Mouse (Mus musculus): Measurements from ENCODE around the gene Dapk3. TPM values are rescaled to one million over a fixed set of nuclear protein-coding genes. Genes with fewer than 3 reads are reported as not detected.
"Not testable (repeated sequence)": the region's sequence is repeated elsewhere in the genome, so short reads cannot be mapped to it uniquely, and the experiment has no call there.

Gene Dapk3
- polyA plus RNA-seq, 1 experiment from 2014 or later, result 43.3 TPM

GRCm38 (mm10) chr10:81177958-81178712 is 4.7 kb upstream of the Dapk3 start:
- H3K4me3 ChIP-seq (replicated peaks; ENCODE audit: low read depth, low read length), result peak overlapping the region; percentile 92
- peaks cover 46% of the 10 kb centered on the region for H3K36me3 ChIP-seq (ENCODE audit: insufficient read depth, low read length)
- H3K4me1 ChIP-seq (replicated peaks; ENCODE audit: insufficient read depth, low read length), result peaks cover 8% of the 10 kb centered on the region; the same call in 1 of the 2 replicates
- TF ChIP-seq CTCF (IDR thresholded peaks at IDR 0.05; ENCODE audit: low read depth), result no peak
- no peak overlapping the region for H3K27ac ChIP-seq
- H3K9ac ChIP-seq (ENCODE audit: low read depth, low read length), result peak overlapping the region; percentile 98
- H3K4me2 ChIP-seq (ENCODE audit: low read length), result peak overlapping the region; percentile 86
- no peaks in the 10 kb centered on the region for H3K9me3 ChIP-seq (replicated peaks; ENCODE audit: low read length)
- no peaks in the 10 kb centered on the region for H3K27me3 ChIP-seq (ENCODE audit: insufficient read depth, low read length)
- DNase-seq (ENCODE audit: low spot score) (no peak), ATAC-seq (replicated peaks; ENCODE audit: low FRiP score, low read depth) (no peak)
- WGBS, result 51% methylated on average over 14 of the region's 14 CpGs

GRCm38 (mm10) chr10:81178927-81179326 is 3.9 kb upstream of the Dapk3 start:
- H3K9ac ChIP-seq (ENCODE audit: low read depth, low read length), result no peak overlapping the region
- H3K27me3 ChIP-seq (ENCODE audit: insufficient read depth, low read length), result no peaks in the 10 kb centered on the region

GRCm38 (mm10) chr10:81179451-81180342 is 3.1 kb upstream of the Dapk3 start:
- DNase-seq (ENCODE audit: low spot score) (no peak), ATAC-seq (replicated peaks; ENCODE audit: low FRiP score, low read depth) (no peak)
- WGBS, result 90% methylated on average over 32 of the region's 32 CpGs
- Histone ChIP-seq H3K27me3 (ENCODE audit: insufficient read depth, low read length) (no peaks in the 10 kb centered on the region), H3K4me1 (replicated peaks; ENCODE audit: insufficient read depth, low read length) (peaks cover 9% of the 10 kb centered on the region; the same call in 1 of the 2 replicates), H3K9ac (ENCODE audit: low read depth, low read length) (no peak overlapping the region), H3K4me3 (replicated peaks; ENCODE audit: low read depth, low read length) (no peak overlapping the region), H3K9me3 (replicated peaks; ENCODE audit: low read length) (no peaks in the 10 kb centered on the region), H3K36me3 (ENCODE audit: insufficient read depth, low read length) (peaks cover 46% of the 10 kb centered on the region), H3K4me2 (ENCODE audit: low read length) (no peak overlapping the region), H3K27ac (no peak overlapping the region)
- peak; percentile 15; the same call in 1 of the 2 replicates for TF ChIP-seq CTCF (IDR thresholded peaks at IDR 0.05; ENCODE audit: low read depth)

More at GRCm38 (mm10) chr10:81178927-81179326, 3.9 kb upstream of the Dapk3 start:
- Histone ChIP-seq H3K4me3 (replicated peaks; ENCODE audit: low read depth, low read length) (no peak overlapping the region), H3K9me3 (replicated peaks; ENCODE audit: low read length) (no peaks in the 10 kb centered on the region), H3K36me3 (ENCODE audit: insufficient read depth, low read length) (peaks cover 46% of the 10 kb centered on the region), H3K27ac (no peak overlapping the region), H3K4me2 (ENCODE audit: low read length) (no peak overlapping the region), H3K4me1 (replicated peaks; ENCODE audit: insufficient read depth, low read length) (peaks cover 8% of the 10 kb centered on the region; the same call in 1 of the 2 replicates)
- 93% methylated on average over 11 of the region's 11 CpGs for WGBS
- TF ChIP-seq CTCF (IDR thresholded peaks at IDR 0.05; ENCODE audit: low read depth), result no peak
- DNase-seq (ENCODE audit: low spot score) (no peak), ATAC-seq (replicated peaks; ENCODE audit: low FRiP score, low read depth) (no peak)

GRCm38 (mm10) chr10:81180946-81181345 is 1.9 kb upstream of the Dapk3 start:
- Histone ChIP-seq H3K9ac (ENCODE audit: low read depth, low read length) (no peak overlapping the region), H3K4me3 (replicated peaks; ENCODE audit: low read depth, low read length) (no peak overlapping the region), H3K27ac (no peak overlapping the region), H3K27me3 (ENCODE audit: insufficient read depth, low read length) (no peaks in the 10 kb centered on the region), H3K9me3 (replicated peaks; ENCODE audit: low read length) (no peaks in the 10 kb centered on the region), H3K4me1 (replicated peaks; ENCODE audit: insufficient read depth, low read length) (peaks cover 13% of the 10 kb centered on the region; the same call in 1 of the 2 replicates), H3K36me3 (ENCODE audit: insufficient read depth, low read length) (peaks cover 46% of the 10 kb centered on the region), H3K4me2 (ENCODE audit: low read length) (no peak overlapping the region)
- WGBS, result 91% methylated on average over 13 of the region's 13 CpGs
- no peak for ATAC-seq (replicated peaks; ENCODE audit: low FRiP score, low read depth)
- DNase-seq (ENCODE audit: low spot score), result no peak
- no peak for TF ChIP-seq CTCF (IDR thresholded peaks at IDR 0.05; ENCODE audit: low read depth)

GRCm38 (mm10) chr10:81181860-81182259 is 945 bp upstream of the Dapk3 start:
- Histone ChIP-seq H3K27ac (0 out of 2 replicates have a peak overlapping the region, but pooled peaks have one; percentile 26), H3K4me1 (replicated peaks; ENCODE audit: insufficient read depth, low read length) (peaks cover 13% of the 10 kb centered on the region; the same call in 1 of the 2 replicates), H3K36me3 (ENCODE audit: insufficient read depth, low read length) (peaks cover 49% of the 10 kb centered on the region)
- 75% methylated on average over 12 of the region's 12 CpGs for WGBS
- H3K9me3 ChIP-seq (replicated peaks; ENCODE audit: low read length); H3K9ac ChIP-seq (ENCODE audit: low read depth, low read length); H3K27me3 ChIP-seq (ENCODE audit: insufficient read depth, low read length); ATAC-seq (replicated peaks; ENCODE audit: low FRiP score, low read depth); H3K4me3 ChIP-seq (replicated peaks; ENCODE audit: low read depth, low read length); DNase-seq (ENCODE audit: low spot score); H3K4me2 ChIP-seq (ENCODE audit: low read length): not testable (repeated sequence)

GRCm38 (mm10) chr10:81183805-81184204 is 1.0 kb downstream of the Dapk3 start, which contains the start of gene 4930442H23Rik:
TSS of gene 4930442H23Rik (minus strand) at chr10:81183849.
- 77% methylated on average over 5 of the region's 5 CpGs for WGBS
- ATAC-seq (replicated peaks; ENCODE audit: low FRiP score, low read depth) (no peak), DNase-seq (ENCODE audit: low spot score) (no peak)
- TF ChIP-seq CTCF (IDR thresholded peaks at IDR 0.05; ENCODE audit: low read depth), result no peak
- H3K27me3 ChIP-seq (ENCODE audit: insufficient read depth, low read length), result no peaks in the 10 kb centered on the region
- H3K36me3 ChIP-seq (ENCODE audit: insufficient read depth, low read length), result peaks cover 45% of the 10 kb centered on the region
- peaks cover 4% of the 10 kb centered on the region; the same call in 1 of the 2 replicates for H3K4me1 ChIP-seq (replicated peaks; ENCODE audit: insufficient read depth, low read length)
- peak within 1 kb of the TSS; percentile 59 for H3K4me2 ChIP-seq (ENCODE audit: low read length)
- H3K9ac ChIP-seq (ENCODE audit: low read depth, low read length), result peak within 1 kb of the TSS; percentile 73
- peak within 1 kb of the TSS; percentile 56 for H3K4me3 ChIP-seq (replicated peaks; ENCODE audit: low read depth, low read length)
- H3K27ac ChIP-seq, result peak within 1 kb of the TSS; percentile 77
- H3K9me3 ChIP-seq (replicated peaks; ENCODE audit: low read length), result no peaks in the 10 kb centered on the region

All from kidney, postnatal 0 days (tissue).